Mouse (Mus musculus): Measurements from ENCODE around the gene Cfap45. TPM values are rescaled to one million over a fixed set of nuclear protein-coding genes. Genes with fewer than 3 reads are reported as not detected.

The Cfap45 gene
- polyA plus RNA-seq, 1 experiment from 2014 or later: 5.2 TPM

GRCm38 (mm10) chr1:172509983-172510382, 10.6 kb upstream of the Cfap45 start:
- Histone ChIP-seq H3K9me3 (no peaks in the 10 kb centered on the region), H3K27ac (no peak overlapping the region), H3K36me3 (no peaks in the 10 kb centered on the region), H3K9ac (no peak overlapping the region), H3K4me1 (replicated peaks) (peaks cover 18% of the 10 kb centered on the region), H3K4me2 (no peak overlapping the region), H3K4me3 (no peak overlapping the region), H3K27me3 (no peaks in the 10 kb centered on the region)
- ATAC-seq (ENCODE audit: low FRiP score): no peak
- 55% methylated on average over 8 of the region's 8 CpGs for WGBS

GRCm38 (mm10) chr1:172510421-172510972, 10.1 kb upstream of the Cfap45 start:
- H3K4me3 ChIP-seq: no peak overlapping the region
- H3K9ac ChIP-seq: no peak overlapping the region
- ATAC-seq (ENCODE audit: low FRiP score): no peak
- H3K9me3 ChIP-seq: no peaks in the 10 kb centered on the region
- no peak overlapping the region for H3K4me2 ChIP-seq
- 28% methylated on average over 13 of the region's 13 CpGs for WGBS
- H3K36me3 ChIP-seq: no peaks in the 10 kb centered on the region
- H3K4me1 ChIP-seq (replicated peaks): peaks cover 16% of the 10 kb centered on the region
- H3K27ac ChIP-seq: no peak overlapping the region
- H3K27me3 ChIP-seq: 0 out of 2 replicates have a peak, but pooled peaks cover 3% of the 10 kb centered on the region

GRCm38 (mm10) chr1:172512962-172513361, 7.6 kb upstream of the Cfap45 start:
- Histone ChIP-seq H3K4me3 (no peak overlapping the region), H3K27me3 (0 out of 2 replicates have a peak, but pooled peaks cover 4% of the 10 kb centered on the region), H3K9ac (no peak overlapping the region; the same call in 1 of the 2 replicates), H3K36me3 (no peaks in the 10 kb centered on the region), H3K9me3 (no peaks in the 10 kb centered on the region), H3K4me2 (peak overlapping the region; percentile 26), H3K4me1 (replicated peaks) (peaks cover 20% of the 10 kb centered on the region), H3K27ac (no peak overlapping the region)
- 31% methylated on average over 13 of the region's 13 CpGs for WGBS
- no peak for ATAC-seq (ENCODE audit: low FRiP score)

GRCm38 (mm10) chr1:172513525-172514212, 6.9 kb upstream of the Cfap45 start:
- H3K4me3 ChIP-seq: no peak overlapping the region
- peaks cover 17% of the 10 kb centered on the region for H3K4me1 ChIP-seq (replicated peaks)
- H3K4me2 ChIP-seq: no peak overlapping the region
- no peaks in the 10 kb centered on the region for H3K9me3 ChIP-seq
- 0 out of 2 replicates have a peak, but pooled peaks have one; percentile 19 for ATAC-seq (ENCODE audit: low FRiP score)
- H3K27ac ChIP-seq: no peak overlapping the region
- 0 out of 2 replicates have a peak, but pooled peaks cover 4% of the 10 kb centered on the region for H3K27me3 ChIP-seq
- no peak overlapping the region for H3K9ac ChIP-seq
- WGBS: 81% methylated on average over 17 of the region's 17 CpGs
- no peaks in the 10 kb centered on the region for H3K36me3 ChIP-seq

GRCm38 (mm10) chr1:172514213-172514529, 6.4 kb upstream of the Cfap45 start:
- Histone ChIP-seq H3K9ac (no peak overlapping the region), H3K9me3 (no peaks in the 10 kb centered on the region), H3K4me3 (no peak overlapping the region), H3K36me3 (no peaks in the 10 kb centered on the region), H3K4me2 (no peak overlapping the region), H3K4me1 (replicated peaks) (peaks cover 17% of the 10 kb centered on the region), H3K27me3 (0 out of 2 replicates have a peak, but pooled peaks cover 4% of the 10 kb centered on the region), H3K27ac (no peak overlapping the region)
- 86% methylated on average over 4 of the region's 4 CpGs for WGBS
- ATAC-seq (ENCODE audit: low FRiP score): no peak

GRCm38 (mm10) chr1:172514551-172515268, 5.9 kb upstream of the Cfap45 start:
- Histone ChIP-seq H3K9ac (no peak overlapping the region), H3K27me3 (0 out of 2 replicates have a peak, but pooled peaks cover 4% of the 10 kb centered on the region), H3K27ac (no peak overlapping the region), H3K9me3 (no peaks in the 10 kb centered on the region), H3K4me1 (replicated peaks) (peaks cover 17% of the 10 kb centered on the region), H3K4me2 (no peak overlapping the region), H3K4me3 (no peak overlapping the region), H3K36me3 (no peaks in the 10 kb centered on the region)
- 81% methylated on average over 7 of the region's 7 CpGs for WGBS
- ATAC-seq (ENCODE audit: low FRiP score): no peak

- no peaks in the 10 kb centered on the region for H3K9me3 ChIP-seq
- no peak overlapping the region for H3K4me2 ChIP-seq
- ATAC-seq (ENCODE audit: low FRiP score): no peak
- WGBS: 60% methylated on average over 1 of the region's 1 CpGs
- H3K9ac ChIP-seq: no peak overlapping the region
- no peak overlapping the region for H3K4me3 ChIP-seq
- H3K4me1 ChIP-seq (replicated peaks): peaks cover 20% of the 10 kb centered on the region
- H3K27ac ChIP-seq: peak overlapping the region; percentile 2; the same call in 1 of the 2 replicates
- H3K36me3 ChIP-seq: no peaks in the 10 kb centered on the region
- 0 out of 2 replicates have a peak, but pooled peaks cover 4% of the 10 kb centered on the region for H3K27me3 ChIP-seq
These were observed 5.2 kb upstream of the Cfap45 start for GRCm38 (mm10) chr1:172515396-172515795.

- no peaks in the 10 kb centered on the region for H3K9me3 ChIP-seq
- ATAC-seq (ENCODE audit: low FRiP score): no peak
- 77% methylated on average over 4 of the region's 4 CpGs for WGBS
These were observed 2.6 kb upstream of the Cfap45 start for GRCm38 (mm10) chr1:172518013-172518412.

GRCm38 (mm10) chr1:172519644-172520043, 957 bp upstream of the Cfap45 start:
- peaks cover 11% of the 10 kb centered on the region; the same call in 1 of the 2 replicates for H3K27me3 ChIP-seq
- no peak overlapping the region for H3K4me2 ChIP-seq
- no peak for ATAC-seq (ENCODE audit: low FRiP score)
- no peak overlapping the region for H3K9ac ChIP-seq
- H3K36me3 ChIP-seq: no peaks in the 10 kb centered on the region
- no peak overlapping the region for H3K4me3 ChIP-seq
- H3K4me1 ChIP-seq (replicated peaks): peaks cover 18% of the 10 kb centered on the region
- WGBS: 72% methylated on average over 6 of the region's 6 CpGs
- H3K9me3 ChIP-seq: no peaks in the 10 kb centered on the region
- H3K27ac ChIP-seq: no peak overlapping the region

More at GRCm38 (mm10) chr1:172518013-172518412, 2.6 kb upstream of the Cfap45 start:
- peaks cover 11% of the 10 kb centered on the region; the same call in 1 of the 2 replicates for H3K27me3 ChIP-seq
- H3K4me1 ChIP-seq (replicated peaks): peaks cover 26% of the 10 kb centered on the region
- no peaks in the 10 kb centered on the region for H3K36me3 ChIP-seq
- H3K4me2 ChIP-seq: no peak overlapping the region
- no peak overlapping the region for H3K27ac ChIP-seq
- no peak overlapping the region for H3K4me3 ChIP-seq
- no peak overlapping the region for H3K9ac ChIP-seq

GRCm38 (mm10) chr1:172522524-172522923, 1.9 kb downstream of the Cfap45 start:
- Histone ChIP-seq H3K27ac (no peak overlapping the region), H3K4me2 (no peak overlapping the region), H3K4me1 (replicated peaks) (peaks cover 26% of the 10 kb centered on the region), H3K36me3 (no peaks in the 10 kb centered on the region), H3K4me3 (no peak overlapping the region), H3K9me3 (no peaks in the 10 kb centered on the region), H3K27me3 (peaks cover 12% of the 10 kb centered on the region), H3K9ac (no peak overlapping the region)
- no peak for ATAC-seq (ENCODE audit: low FRiP score)
- 76% methylated on average over 7 of the region's 7 CpGs for WGBS

- Histone ChIP-seq H3K27me3 (peaks cover 15% of the 10 kb centered on the region), H3K4me1 (replicated peaks) (peaks cover 26% of the 10 kb centered on the region), H3K9me3 (no peaks in the 10 kb centered on the region), H3K9ac (no peak overlapping the region), H3K4me2 (no peak overlapping the region), H3K36me3 (no peaks in the 10 kb centered on the region), H3K4me3 (no peak overlapping the region), H3K27ac (no peak overlapping the region)
- ATAC-seq (ENCODE audit: low FRiP score): no peak
- 60% methylated on average over 12 of the region's 12 CpGs for WGBS
These were observed 3.1 kb downstream of the Cfap45 start for GRCm38 (mm10) chr1:172523699-172524101.

- Histone ChIP-seq H3K27me3 (peaks cover 15% of the 10 kb centered on the region), H3K4me3 (no peak overlapping the region), H3K27ac (0 out of 2 replicates have a peak overlapping the region, but pooled peaks have one; percentile 2), H3K36me3 (no peaks in the 10 kb centered on the region), H3K4me1 (replicated peaks) (peaks cover 26% of the 10 kb centered on the region), H3K4me2 (peak overlapping the region; percentile 30; the same call in 1 of the 2 replicates), H3K9ac (no peak overlapping the region), H3K9me3 (no peaks in the 10 kb centered on the region)
- 44% methylated on average over 15 of the region's 15 CpGs for WGBS
- ATAC-seq (ENCODE audit: low FRiP score): no peak
These were observed 4.6 kb downstream of the Cfap45 start for GRCm38 (mm10) chr1:172525027-172525764.

Data from hindbrain, embryonic 13.5 days (tissue).